Mouse (Mus musculus) lung, embryonic 14.5 days (tissue): Measurements from ENCODE around the gene Rhbdd3. TPM values are rescaled to one million over a fixed set of nuclear protein-coding genes. Genes with fewer than 3 reads are reported as not detected.
A peak's percentile ranks its signal among the peaks of the same experiment; 100 is the strongest.

Source experiments
- ATAC-seq: fragments of 200-750 bp; cut with Nextera tagmentation; 2 replicates; pipeline ENCODE4 v1.8.0; 2017; ENCODE audit warnings: mild to moderate bottlenecking, moderate TSS enrichment, moderate library complexity; ENCODE audit not compliant: insufficient read depth
- DNase-seq: peaks from one replicate; pipeline ENCODE4 v3.0.0-alpha.2; 2015
- H3K27ac ChIP-seq: fragments of 300-500 bp; sonication (generic); 2 replicates; pipeline ENCODE4 v1.5.1; 2014; ENCODE audit warnings: low read depth, mild to moderate bottlenecking, moderate library complexity
- H3K27me3 ChIP-seq: fragments of 300-500 bp; sonication (generic); 2 replicates; pipeline ENCODE4 v1.6.1; 2014; ENCODE audit warnings: low read length, control low read depth; ENCODE audit not compliant: insufficient read depth
- H3K36me3 ChIP-seq: fragments of 300-500 bp; sonication (generic); 2 replicates; pipeline ENCODE4 v1.6.1; 2014; ENCODE audit warnings: control low read depth; ENCODE audit not compliant: insufficient read depth
- H3K4me1 ChIP-seq: fragments of 300-500 bp; sonication (generic); 2 replicates; pipeline ENCODE4 v1.6.1; 2014; ENCODE audit warnings: antibody characterized with exemption, control low read depth; ENCODE audit not compliant: insufficient read depth
- H3K4me2 ChIP-seq: fragments of 300-500 bp; sonication (generic); 2 replicates; pipeline ENCODE4 v1.6.1; 2014; ENCODE audit warnings: mild to moderate bottlenecking
- H3K4me3 ChIP-seq: fragments of 300-500 bp; sonication (generic); 2 replicates; pipeline ENCODE4 v1.5.1; 2014; ENCODE audit warnings: low read depth, low read length
- H3K9ac ChIP-seq: fragments of 300-500 bp; sonication (generic); 2 replicates; pipeline ENCODE4 v1.6.1; 2014
- H3K9me3 ChIP-seq: fragments of 300-500 bp; sonication (generic); 2 replicates; pipeline ENCODE4 v1.6.1; 2016; ENCODE audit warnings: low read depth, low read length, control low read depth
- CTCF ChIP-seq: IDR thresholded peaks from 2 replicates; pipeline ENCODE4 v1.5.1; 2016; ENCODE audit warnings: antibody characterized with exemption, low read depth
- WGBS: fragments of 180-500 bp; shearing (Covaris S2); extraction: QIAGEN DNeasy Blood & Tissue Kit; methylation state at CpG from one replicate; pipeline ENCODE4 v1.1.7; 2014; 5-methylcytosine and 5-hydroxymethylcytosine counted together
- polyA plus RNA-seq: library from polyadenylated mRNA; unstranded; fragments of >200 nt; fragmentation: Nextera tagmentation; extraction: Ambion mirVana; gene quantifications from 2 replicates; pipeline ENCODE4 v1.2.1, GENCODE M21; 2014

Gene Rhbdd3
- 27.9 and 29.9 TPM in 2 replicates for polyA plus RNA-seq

- Histone ChIP-seq H3K9me3 (no peaks in the 10 kb centered on the region), H3K9ac (peak within 1 kb of the TSS; percentile 99), H3K4me2 (peak within 1 kb of the TSS; percentile 95), H3K36me3 (peaks cover 5% of the 10 kb centered on the region; the same call in 1 of the 2 replicates), H3K27ac (peak within 1 kb of the TSS; percentile 97), H3K27me3 (no peaks in the 10 kb centered on the region), H3K4me3 (peak within 1 kb of the TSS; percentile 100), H3K4me1 (peaks cover 10% of the 10 kb centered on the region)
- WGBS = under 1% methylated on average over 92 of the region's 92 CpGs
- TF ChIP-seq CTCF = no peak
- ATAC-seq (peak; percentile 89), DNase-seq (peak; percentile 98)
Measured at GRCm38 (mm10) chr11:5098736-5099542, at the start of gene Rhbdd3, which contains the start of gene Ewsr1. Rhbdd3 (plus strand) TSS chr11:5098926. Ewsr1 (minus strand) TSS chr11:5099266.

- Histone ChIP-seq H3K27ac (no peak overlapping the region), H3K4me1 (no peaks in the 10 kb centered on the region), H3K36me3 (no peaks in the 10 kb centered on the region), H3K4me2 (no peak overlapping the region), H3K4me3 (no peak overlapping the region), H3K9ac (no peak overlapping the region), H3K9me3 (no peaks in the 10 kb centered on the region), H3K27me3 (peaks cover 17% of the 10 kb centered on the region)
- no peak for TF ChIP-seq CTCF
- WGBS = 76% methylated on average over 10 of the region's 10 CpGs
- ATAC-seq (no peak), DNase-seq (no peak)
Measured at GRCm38 (mm10) chr11:5051629-5052028, 47.1 kb upstream of the Rhbdd3 start.

- Histone ChIP-seq H3K4me2 (no peak overlapping the region), H3K4me3 (no peak overlapping the region), H3K9me3 (no peaks in the 10 kb centered on the region), H3K27ac (no peak overlapping the region), H3K9ac (no peak overlapping the region), H3K27me3 (peaks cover 24% of the 10 kb centered on the region), H3K36me3 (no peaks in the 10 kb centered on the region), H3K4me1 (no peaks in the 10 kb centered on the region)
- no peak for DNase-seq
- WGBS = 63% methylated on average over 10 of the region's 10 CpGs
- no peak for TF ChIP-seq CTCF
- ATAC-seq = no peak
Measured at GRCm38 (mm10) chr11:5052200-5052854, 46.4 kb upstream of the Rhbdd3 start.

- Histone ChIP-seq H3K4me1 (no peaks in the 10 kb centered on the region), H3K9me3 (no peaks in the 10 kb centered on the region), H3K4me3 (no peak overlapping the region), H3K4me2 (no peak overlapping the region), H3K27ac (no peak overlapping the region), H3K9ac (no peak overlapping the region), H3K36me3 (no peaks in the 10 kb centered on the region), H3K27me3 (peaks cover 41% of the 10 kb centered on the region)
- no peak for TF ChIP-seq CTCF
- DNase-seq (no peak), ATAC-seq (no peak)
- 83% methylated on average over 14 of the region's 14 CpGs for WGBS
Measured at GRCm38 (mm10) chr11:5054151-5054550, 44.6 kb upstream of the Rhbdd3 start.

GRCm38 (mm10) chr11:5054874-5055273 is 43.9 kb upstream of the Rhbdd3 start:
- H3K9me3 ChIP-seq = no peaks in the 10 kb centered on the region
- H3K9ac ChIP-seq = no peak overlapping the region
- H3K36me3 ChIP-seq = no peaks in the 10 kb centered on the region
- no peak for TF ChIP-seq CTCF
- no peak for ATAC-seq
- H3K27me3 ChIP-seq = peaks cover 48% of the 10 kb centered on the region
- WGBS = 50% methylated on average over 6 of the region's 6 CpGs
- no peak overlapping the region for H3K27ac ChIP-seq
- no peak overlapping the region for H3K4me2 ChIP-seq
- no peak for DNase-seq
- no peaks in the 10 kb centered on the region for H3K4me1 ChIP-seq
- H3K4me3 ChIP-seq = no peak overlapping the region

- 44% methylated on average over 23 of the region's 23 CpGs for WGBS
- H3K4me2 ChIP-seq = no peak overlapping the region
- no peak for TF ChIP-seq CTCF
- H3K4me3 ChIP-seq = no peak overlapping the region
- DNase-seq (no peak), ATAC-seq (no peak)
- peaks cover 1% of the 10 kb centered on the region; the same call in 1 of the 2 replicates for H3K4me1 ChIP-seq
- 0 out of 2 replicates have a peak, but pooled peaks cover 8% of the 10 kb centered on the region for H3K36me3 ChIP-seq
- no peak overlapping the region for H3K9ac ChIP-seq
- no peaks in the 10 kb centered on the region for H3K9me3 ChIP-seq
- peaks cover 62% of the 10 kb centered on the region for H3K27me3 ChIP-seq
- no peak overlapping the region for H3K27ac ChIP-seq
Measured at GRCm38 (mm10) chr11:5055945-5056938, 42.5 kb upstream of the Rhbdd3 start.
